ENCODE assay signal across 8 mouse cellular contexts in genomic region chr6:50263670-50264069, GRCm38 (mm10). TPM values are rescaled to one million over a fixed set of nuclear protein-coding genes. Genes with fewer than 3 reads are reported as not detected.
DNase-seq lines count a peak whose midpoint lies in the region; ATAC-seq and TF ChIP-seq lines count a peak whose summit lies in the region.

Gsdme (minus strand) TSS chr6:50263862.

- no peak for TF ChIP-seq POLR2A in cerebellum, adult 2 months (IDR thresholded peaks at IDR 0.05; ENCODE audit: borderline replicate concordance, insufficient read depth, low read length)

- no peak within 1 kb of the TSS for H3K27ac ChIP-seq in cerebellum, adult 2 months (ENCODE audit: insufficient read depth, low read length)
- H3K27ac ChIP-seq in neural tube, embryonic 11.5 days (ENCODE audit: low read depth, low read length), result no peak within 1 kb of the TSS
- no peak within 1 kb of the TSS for H3K27ac ChIP-seq in limb, embryonic 11.5 days (replicated peaks; ENCODE audit: low read depth, low read length)
- H3K27ac ChIP-seq in stomach, embryonic 16.5 days (ENCODE audit: low read length), result no peak within 1 kb of the TSS

- H3K4me3 ChIP-seq in cerebellum, adult 2 months (replicated peaks; ENCODE audit: insufficient read depth, low read depth, low read length), result no peak within 1 kb of the TSS
- no peak within 1 kb of the TSS for H3K4me3 ChIP-seq in neural tube, embryonic 11.5 days (ENCODE audit: low read depth, low read length)
- no peak within 1 kb of the TSS for H3K4me3 ChIP-seq in limb, embryonic 11.5 days (ENCODE audit: low read depth, low read length)
- H3K4me3 ChIP-seq in stomach, embryonic 16.5 days (replicated peaks; ENCODE audit: low read length), result no peak within 1 kb of the TSS

- no peaks in the 10 kb centered on the region for H3K36me3 ChIP-seq in neural tube, embryonic 11.5 days (ENCODE audit: control insufficient read depth, insufficient read depth, low read length)
- no peaks in the 10 kb centered on the region for H3K36me3 ChIP-seq in limb, embryonic 11.5 days (ENCODE audit: control insufficient read depth, insufficient read depth, low read length)
- H3K36me3 ChIP-seq in stomach, embryonic 16.5 days (ENCODE audit: control insufficient read depth, insufficient read depth, low read length), result no peaks in the 10 kb centered on the region

- H3K9ac ChIP-seq in neural tube, embryonic 11.5 days (ENCODE audit: low read length), result no peak within 1 kb of the TSS
- no peak within 1 kb of the TSS for H3K9ac ChIP-seq in limb, embryonic 11.5 days (ENCODE audit: low read length)
- no peak within 1 kb of the TSS for H3K9ac ChIP-seq in stomach, embryonic 16.5 days (ENCODE audit: low read length)

- no peak for TF ChIP-seq CTCF in cerebellum, adult 2 months (IDR thresholded peaks at IDR 0.05; ENCODE audit: borderline replicate concordance, insufficient read depth, low read depth, low read length)

- no peak for DNase-seq in cerebellum, adult 2 months
- no peak for DNase-seq in cerebellum, adult 9-11 months
- no peak for DNase-seq in neural tube, embryonic 11.5 days (ENCODE audit: low spot score)
- no peak for DNase-seq in neural tube, embryonic 10.5 days (ENCODE audit: extremely low spot score, low spot score)
- DNase-seq in limb, embryonic 11.5 days (ENCODE audit: low spot score), result no peak
- DNase-seq in gastrocnemius, postnatal 4 days (ENCODE audit: low spot score in 2 of 2), result no peak
- no peak for DNase-seq in right cerebral cortex, postnatal 10 days (ENCODE audit: low spot score in 2 of 2)

- H3K9me3 ChIP-seq in neural tube, embryonic 11.5 days (ENCODE audit: control insufficient read depth, low read length), result no peaks in the 10 kb centered on the region
- H3K9me3 ChIP-seq in limb, embryonic 11.5 days (ENCODE audit: control insufficient read depth, low read length), result no peaks in the 10 kb centered on the region
- H3K9me3 ChIP-seq in stomach, embryonic 16.5 days (replicated peaks; ENCODE audit: control insufficient read depth, low read length), result no peaks in the 10 kb centered on the region

- no peaks in the 10 kb centered on the region for H3K27me3 ChIP-seq in cerebellum, adult 2 months (ENCODE audit: control insufficient read depth, insufficient read depth, low read length)
- no peaks in the 10 kb centered on the region for H3K27me3 ChIP-seq in neural tube, embryonic 11.5 days (ENCODE audit: control insufficient read depth, insufficient read depth, low read length)
- no peaks in the 10 kb centered on the region for H3K27me3 ChIP-seq in limb, embryonic 11.5 days (ENCODE audit: control insufficient read depth, insufficient read depth, low read length)
- H3K27me3 ChIP-seq in stomach, embryonic 16.5 days (ENCODE audit: control insufficient read depth, insufficient read depth, low read length), result no peaks in the 10 kb centered on the region

- 59% methylated on average over 6 of the region's 6 CpGs for WGBS in cerebellum, adult 2 months
- 83% methylated on average over 6 of the region's 6 CpGs for WGBS in neural tube, embryonic 11.5 days
- 84% methylated on average over 6 of the region's 6 CpGs for WGBS in limb, embryonic 11.5 days
- 68% methylated on average over 6 of the region's 6 CpGs for WGBS in stomach, embryonic 16.5 days

- peaks cover 5% of the 10 kb centered on the region; the same call in 1 of the 2 replicates for H3K4me1 ChIP-seq in cerebellum, adult 2 months (ENCODE audit: control insufficient read depth, insufficient read depth, low read length)
- H3K4me1 ChIP-seq in neural tube, embryonic 11.5 days (ENCODE audit: control insufficient read depth, insufficient read depth, low read length), result no peaks in the 10 kb centered on the region
- no peaks in the 10 kb centered on the region for H3K4me1 ChIP-seq in limb, embryonic 11.5 days (ENCODE audit: control insufficient read depth, insufficient read depth, low read length)
- H3K4me1 ChIP-seq in stomach, embryonic 16.5 days (ENCODE audit: control insufficient read depth, insufficient read depth, low read length), result 0 out of 2 replicates have a peak, but pooled peaks cover 3% of the 10 kb centered on the region

- no peak within 1 kb of the TSS for H3K4me2 ChIP-seq in neural tube, embryonic 11.5 days (ENCODE audit: low read depth)
- H3K4me2 ChIP-seq in limb, embryonic 11.5 days (ENCODE audit: low read depth, severe bottlenecking), result no peak within 1 kb of the TSS
- no peak within 1 kb of the TSS for H3K4me2 ChIP-seq in stomach, embryonic 16.5 days (ENCODE audit: low read depth, low read length)

- no peak for ATAC-seq in neural tube, embryonic 11.5 days (ENCODE audit: insufficient read depth, low FRiP score, low TSS enrichment)
- ATAC-seq in limb, embryonic 11.5 days (ENCODE audit: insufficient number of reproducible peaks, low FRiP score, low TSS enrichment, low read depth), result no peak
- no peak for ATAC-seq in stomach, embryonic 16.5 days (ENCODE audit: insufficient read depth, low FRiP score)

RNA-seq across cellular contexts. Expression of gene Gsdme, which starts in this region (rescaled TPM):
- polyA plus RNA-seq in cerebellum, adult 2 months (2012; rRNA removed), result 16.1 and 17.0 TPM in 2 replicates
- 50.7 and 53.7 TPM in 2 replicates for polyA plus RNA-seq in neural tube, embryonic 11.5 days (2014; fragmentation: Nextera tagmentation; extraction: Ambion mirVana)
- polyA plus RNA-seq in limb, embryonic 11.5 days (2014; fragmentation: Nextera tagmentation; extraction: Ambion mirVana), result 43.1 and 45.3 TPM in 2 replicates
- polyA plus RNA-seq in stomach, embryonic 16.5 days (2015; fragmentation: Nextera tagmentation; extraction: Ambion mirVana), result 27.6 and 32.2 TPM in 2 replicates
- 1 to 10 TPM; 3.1 to 4.0 TPM for total RNA-seq in gastrocnemius, postnatal 4 days (2021)
